Mouse (Mus musculus) layer of hippocampus, adult 9-10 months (tissue): Measurements from ENCODE around the gene Gm27021.
"Not testable (repeated sequence)": the region's sequence is repeated elsewhere in the genome, so short reads cannot be mapped to it uniquely, and the experiment has no call there.

ENCODE experiments used
- DNase-seq: peaks from one replicate; pipeline ENCODE4 v3.0.0; 2022; ENCODE audit warnings: low spot score

The Gm27021 gene

DNA sequence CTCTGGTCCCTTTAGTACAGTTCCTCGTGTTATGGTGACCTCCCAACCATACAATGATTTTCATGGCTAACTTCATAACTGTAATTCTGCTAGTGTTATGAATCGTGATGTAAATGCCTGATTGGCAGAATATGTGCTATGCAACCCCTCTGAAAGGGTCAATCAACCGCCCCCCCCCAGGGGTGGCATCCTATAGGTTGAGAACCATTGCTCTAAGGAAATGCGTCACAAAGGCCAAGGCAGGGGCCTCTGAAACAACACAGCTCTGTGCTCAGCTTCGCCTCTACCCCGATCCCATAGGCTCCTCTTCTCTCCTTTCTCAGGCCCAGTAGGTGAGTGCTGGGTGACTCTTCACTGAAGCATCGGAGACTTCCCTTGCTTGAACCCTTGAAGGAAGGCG, 17.7 kb upstream of the Gm27021 start:
- no peak for DNase-seq

- DNase-seq, result no peak
These were observed 17.2 kb upstream of the Gm27021 start for GRCm38 (mm10) chr8:120685097-120685496.

- no peak for DNase-seq
These were observed 16.2 kb upstream of the Gm27021 start for GRCm38 (mm10) chr8:120684082-120684481.

DNA sequence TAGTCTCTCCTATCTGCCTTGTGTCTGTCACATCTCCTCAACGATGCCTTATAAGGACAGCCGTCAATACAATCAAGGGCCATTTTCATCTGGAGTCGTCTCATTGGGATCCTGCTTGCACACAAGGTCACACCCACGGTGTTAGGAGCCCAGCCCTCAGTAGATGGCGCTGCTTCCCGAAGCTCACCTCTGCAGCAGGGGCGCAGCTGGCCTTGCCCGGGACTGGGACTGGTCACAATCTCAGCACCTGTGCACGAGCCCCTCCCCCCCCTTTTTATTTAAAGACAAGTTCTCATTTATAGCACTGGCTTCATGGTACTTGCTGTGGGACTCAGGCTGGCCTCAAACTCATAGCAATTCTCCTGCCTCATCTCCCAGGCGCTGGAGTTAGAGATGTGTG, 15.7 kb upstream of the Gm27021 start:
- no peak for DNase-seq

GRCm38 (mm10) chr8:120681113-120681512, 13.2 kb upstream of the Gm27021 start:
- no peak for DNase-seq

- not testable (repeated sequence) for DNase-seq
These were observed 12.5 kb upstream of the Gm27021 start for GRCm38 (mm10) chr8:120680405-120680804.

DNA sequence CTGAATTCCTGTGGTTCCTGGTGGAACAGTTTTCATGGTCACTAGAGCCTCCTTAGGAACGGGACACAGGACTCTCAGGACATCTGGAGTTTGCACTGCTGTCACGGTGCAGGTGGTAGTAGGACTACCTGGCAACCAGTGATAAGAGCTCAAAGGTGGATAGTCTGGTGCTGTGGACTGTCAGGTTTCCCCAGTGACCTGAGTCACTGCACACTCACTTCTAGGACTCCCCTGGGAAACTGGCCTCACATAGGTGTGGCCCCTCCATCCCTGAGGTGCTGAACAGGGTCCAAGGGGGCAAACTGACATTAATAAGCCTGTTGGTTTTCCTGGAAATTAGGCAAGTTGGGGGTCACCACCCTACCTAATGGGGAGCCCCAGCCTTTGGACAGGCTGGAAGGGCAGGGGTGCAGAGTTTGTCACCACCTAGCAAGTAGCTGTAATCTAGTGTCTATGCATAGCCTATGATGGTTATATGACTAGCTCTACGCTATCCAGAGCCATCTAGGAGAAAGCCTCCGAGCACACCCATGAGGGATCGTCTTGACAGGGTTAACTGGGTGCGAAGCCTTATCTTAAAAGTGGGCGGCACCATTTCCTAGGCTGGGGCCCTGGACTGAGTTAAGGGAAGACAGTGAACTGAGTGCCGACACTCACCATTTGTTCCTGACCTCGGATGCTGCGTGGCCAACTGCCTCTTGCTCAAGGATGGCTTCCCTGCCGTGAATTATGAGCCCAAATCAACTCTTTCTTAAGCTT, 11.9 kb upstream of the Gm27021 start:
- DNase-seq, result no peak

- peak; percentile 85 for DNase-seq
These were observed 10.6 kb upstream of the Gm27021 start for GRCm38 (mm10) chr8:120678447-120678846.

DNA sequence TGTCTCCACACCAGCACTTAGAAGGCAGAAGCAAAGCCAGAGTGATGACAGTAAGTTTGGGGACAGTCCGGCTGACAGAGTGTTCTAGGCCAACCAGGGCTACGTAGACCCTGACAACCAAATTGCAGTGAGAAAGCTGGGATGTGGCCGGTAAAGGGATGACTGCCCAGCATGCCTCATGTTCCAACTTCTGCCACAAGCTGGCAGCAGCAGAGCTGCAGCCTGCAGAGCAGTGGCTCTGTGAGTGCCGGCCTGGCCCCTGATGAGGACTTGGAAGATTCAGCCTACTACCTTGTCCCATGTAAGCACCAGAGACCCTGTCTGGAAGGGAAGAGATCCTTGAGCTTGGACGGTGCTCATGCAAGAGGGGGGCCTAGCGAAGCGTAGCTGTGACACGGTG, 7.8 kb upstream of the Gm27021 start:
- DNase-seq, result no peak

- no peak for DNase-seq
These were observed 5.4 kb upstream of the Gm27021 start for GRCm38 (mm10) chr8:120673298-120673697.

DNA sequence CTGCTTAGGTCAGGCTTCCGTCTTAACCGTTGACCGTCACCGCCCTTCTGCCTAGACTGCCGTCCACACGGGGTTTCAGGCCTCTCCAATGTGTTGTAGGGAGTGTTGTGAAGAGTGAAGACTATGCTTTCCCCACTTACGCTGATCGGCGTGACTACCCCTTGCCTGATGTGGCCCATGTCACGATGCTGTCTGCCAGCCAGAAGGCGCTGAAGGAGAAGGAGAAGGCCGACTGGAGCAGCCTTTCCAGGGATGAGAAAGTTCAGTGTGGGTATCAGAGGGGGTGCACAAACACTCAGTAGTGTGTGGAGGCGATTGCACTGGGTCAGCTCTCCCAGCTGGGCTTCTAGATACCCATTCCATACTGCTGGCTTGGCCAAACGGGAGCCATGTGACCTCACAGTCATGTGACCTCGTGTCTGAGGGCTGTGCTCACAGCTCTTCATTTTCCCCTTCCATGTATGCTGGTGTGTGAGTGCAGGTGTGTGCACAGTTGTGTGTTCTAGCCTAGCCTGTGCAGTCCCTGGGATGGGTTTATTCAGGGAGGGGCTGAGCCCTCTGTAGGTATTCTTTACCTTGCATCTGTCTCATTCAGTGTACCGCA, 4.8 kb upstream of the Gm27021 start:
- no peak for DNase-seq

- DNase-seq, result no peak
These were observed 3.9 kb upstream of the Gm27021 start for GRCm38 (mm10) chr8:120671775-120672174.

- no peak for DNase-seq
These were observed 561 bp upstream of the Gm27021 start, which contains the start of gene Emc8 for GRCm38 (mm10) chr8:120668374-120668905. Gene Emc8 (minus strand): TSS chr8:120668573.

DNA sequence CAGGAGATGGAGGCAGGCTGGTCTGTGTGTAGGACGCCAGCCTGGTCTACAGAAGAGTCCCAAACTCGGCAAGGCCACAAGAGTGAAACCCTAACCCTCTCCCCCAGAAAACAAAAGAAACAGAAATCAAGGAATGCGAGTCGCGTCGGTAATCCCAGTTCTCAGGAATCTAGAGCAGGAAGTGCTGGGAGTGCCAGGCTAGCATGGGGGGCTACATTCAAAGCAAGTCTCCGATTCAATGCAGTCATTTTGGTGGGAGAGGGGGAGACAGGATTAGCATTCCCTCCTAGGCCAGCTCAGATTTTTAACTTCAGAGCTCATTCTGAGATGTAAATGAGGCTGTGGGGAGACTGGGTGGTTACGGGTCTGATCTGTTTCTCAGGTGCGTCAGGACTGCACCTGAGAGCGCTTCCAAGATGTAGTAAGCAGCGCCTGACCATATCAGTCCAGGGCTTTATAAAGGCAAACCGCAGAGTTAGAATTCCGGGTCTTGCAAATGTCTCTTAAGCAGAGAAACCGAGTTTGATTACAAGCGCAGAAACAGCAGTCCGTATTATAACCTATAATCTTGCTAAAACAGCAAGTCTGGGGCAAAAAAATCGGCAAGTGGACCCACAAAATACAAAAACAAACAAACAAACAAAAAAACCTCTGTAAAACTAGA, 940 bp downstream of the Gm27021 start:
- no peak for DNase-seq

- no peak for DNase-seq
These were observed 2.0 kb downstream of the Gm27021 start for GRCm38 (mm10) chr8:120665726-120666455.

DNA sequence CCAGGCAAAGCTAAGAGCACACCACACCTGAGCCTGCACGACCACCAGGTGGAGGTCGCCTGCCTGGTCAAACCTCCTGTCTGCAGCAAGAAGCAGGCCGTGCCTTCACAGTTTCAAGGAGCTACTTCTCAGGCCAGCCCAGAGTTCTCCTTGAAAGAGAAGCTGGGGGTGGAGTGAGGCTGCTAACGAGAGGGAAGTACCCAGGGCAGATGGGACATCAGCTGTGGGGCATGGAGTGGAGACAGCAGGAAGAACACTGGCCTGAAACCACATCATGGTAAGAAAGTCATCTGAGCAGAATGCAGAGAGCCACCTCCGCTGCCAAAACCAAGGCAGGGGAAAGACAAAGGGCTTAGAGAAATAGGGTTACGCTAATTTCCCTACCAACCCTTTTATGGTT, 3.3 kb downstream of the Gm27021 start:
- no peak for DNase-seq

GRCm38 (mm10) chr8:120657415-120657814, 10.5 kb downstream of the Gm27021 start:
- no peak for DNase-seq

GRCm38 (mm10) chr8:120656322-120657052, 11.4 kb downstream of the Gm27021 start:
- no peak for DNase-seq

- no peak for DNase-seq
These were observed 20.3 kb downstream of the Gm27021 start, which contains the start of gene 1190005I06Rik for GRCm38 (mm10) chr8:120647532-120647931. Gene 1190005I06Rik (minus strand): TSS chr8:120647632.

DNA sequence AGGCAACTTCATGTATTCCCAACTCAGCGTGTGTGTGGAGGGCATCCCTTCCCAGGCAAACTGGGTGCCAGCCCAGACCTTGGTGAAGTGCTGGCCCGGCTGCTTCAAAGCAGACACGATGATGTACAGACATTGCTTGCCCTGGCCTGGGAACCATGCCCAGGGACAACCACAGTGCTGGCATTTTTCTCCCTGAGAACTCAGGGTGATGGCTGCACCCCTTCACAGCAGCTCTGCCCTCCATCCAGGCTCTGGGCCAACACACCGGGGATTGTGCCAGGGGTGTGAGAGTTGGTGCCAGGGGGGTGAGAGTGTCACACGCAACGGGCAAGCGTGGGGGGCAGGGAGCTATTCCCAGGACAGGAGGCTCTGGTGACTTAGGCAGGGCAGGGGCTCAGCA, 23.2 kb downstream of the Gm27021 start:
- DNase-seq, result no peak

GRCm38 (mm10) chr8:120642031-120642662, 25.7 kb downstream of the Gm27021 start:
- DNase-seq, result no peak
